Mouse (Mus musculus) brain, embryonic 14.5 days (tissue): Measurements from ENCODE around the gene Sgcb.

Source experiments
- CTCF ChIP-seq: fragments of 200-500 bp; IDR thresholded peaks from 2 replicates; pipeline ENCODE4 v1.5.1; 2012; ENCODE audit warnings: inconsistent platforms, mild to moderate bottlenecking, moderate library complexity, borderline replicate concordance; ENCODE audit not compliant: insufficient read depth, insufficient read length; ENCODE audit errors: extremely low read depth
- POLR2A ChIP-seq: fragments of 200-500 bp; IDR thresholded peaks from 2 replicates; pipeline ENCODE4 v1.6.1; 2012; ENCODE audit warnings: mild to moderate bottlenecking, inconsistent platforms, borderline replicate concordance; ENCODE audit not compliant: poor library complexity, insufficient read depth, insufficient read length, severe bottlenecking; ENCODE audit errors: extremely low read depth

GRCm38 (mm10) chr5:73642091-73642490, 5.5 kb downstream of the Sgcb start:
- peak; percentile 64; the same call in 1 of the 2 replicates for TF ChIP-seq CTCF
- TF ChIP-seq POLR2A = no peak
